Mouse (Mus musculus): ENCODE measurements at regions not wholly inside any gene's neighbourhood (a gene's known extent, or its start where the extent isn't known, plus 50 kb on each side); places are given as distances from the start of the nearest gene placed in this dataset.

- DNase-seq (ENCODE audit: low spot score in 2 of 2) = no peak
Measured at GRCm38 (mm10) chr15:85674191-85674984, 60.4 kb upstream of the Ppara start.

- DNase-seq (ENCODE audit: low spot score in 2 of 2) = no peak
Measured at GRCm38 (mm10) chr15:85675126-85675525, 59.7 kb upstream of the Ppara start.

- no peak for DNase-seq (ENCODE audit: low spot score in 2 of 2)
Measured at GRCm38 (mm10) chr15:85675736-85676135, 59.0 kb upstream of the Ppara start.

GRCm38 (mm10) chr15:85676156-85676555, 58.6 kb upstream of the Ppara start:
- no peak for DNase-seq (ENCODE audit: low spot score in 2 of 2)

- DNase-seq (ENCODE audit: low spot score in 2 of 2) = no peak
Measured at GRCm38 (mm10) chr15:85676871-85677270, 57.9 kb upstream of the Ppara start.

- DNase-seq (ENCODE audit: low spot score in 2 of 2) = no peak
Measured at GRCm38 (mm10) chr15:85677381-85677780, 57.4 kb upstream of the Ppara start.

- DNase-seq (ENCODE audit: low spot score in 2 of 2) = no peak
Measured at GRCm38 (mm10) chr15:85677855-85678254, 56.9 kb upstream of the Ppara start.

- no peak for DNase-seq (ENCODE audit: low spot score in 2 of 2)
Measured at GRCm38 (mm10) chr15:85678351-85678895, 56.4 kb upstream of the Ppara start.

GRCm38 (mm10) chr15:85678981-85679708, 55.6 kb upstream of the Ppara start:
- no peak for DNase-seq (ENCODE audit: low spot score in 2 of 2)

- DNase-seq (ENCODE audit: low spot score in 2 of 2) = no peak
Measured at GRCm38 (mm10) chr15:85679864-85680428, 54.8 kb upstream of the Ppara start.

GRCm38 (mm10) chr15:85680460-85681224, 54.1 kb upstream of the Ppara start:
- no peak for DNase-seq (ENCODE audit: low spot score in 2 of 2)

GRCm38 (mm10) chr15:85682116-85682515, 52.7 kb upstream of the Ppara start:
- DNase-seq (ENCODE audit: low spot score in 2 of 2) = no peak

GRCm38 (mm10) chr15:85682780-85683179, 52.0 kb upstream of the Ppara start:
- no peak for DNase-seq (ENCODE audit: low spot score in 2 of 2)

GRCm38 (mm10) chr15:85683271-85683670, 51.5 kb upstream of the Ppara start:
- no peak for DNase-seq (ENCODE audit: low spot score in 2 of 2)

GRCm38 (mm10) chr15:85683716-85684115, 51.1 kb upstream of the Ppara start:
- no peak for DNase-seq (ENCODE audit: low spot score in 2 of 2)

- DNase-seq (ENCODE audit: low spot score in 2 of 2) = no peak
Measured at GRCm38 (mm10) chr15:85684164-85684708, 50.5 kb upstream of the Ppara start.

GRCm38 (mm10) chr15:85684875-85685274, 49.9 kb upstream of the Ppara start:
- DNase-seq (ENCODE audit: low spot score in 2 of 2) = no peak

Data from spleen, postnatal 10 days (tissue).